Mouse (Mus musculus) G1E (cell line): Measurements from ENCODE around the gene Pnpla1.

ENCODE experiments used
- CTCF ChIP-seq: IDR thresholded peaks from 2 replicates; pipeline ENCODE4 v1.5.1; 2012; ENCODE audit warnings: low read depth, low read length, inconsistent platforms, mixed read lengths
- GATA1 ChIP-seq: IDR thresholded peaks from 2 replicates; pipeline ENCODE4 v1.6.1; 2012; ENCODE audit warnings: borderline replicate concordance, low read length, inconsistent platforms, mixed read lengths
- TAL1 ChIP-seq: conservative IDR thresholded peaks from 2 replicates; pipeline ENCODE4 v1.6.1; 2012; ENCODE audit warnings: low read depth, low read length, inconsistent platforms, mixed read lengths

- TF ChIP-seq GATA1 (no peak), CTCF (no peak), TAL1 (no peak)
These were observed 38.0 kb upstream of the Pnpla1 start for GRCm38 (mm10) chr17:28820189-28820588.
